Mouse (Mus musculus): ENCODE measurements at regions not wholly inside any gene's neighbourhood (a gene's known extent, or its start where the extent isn't known, plus 50 kb on each side); places are given as distances from the start of the nearest gene placed in this dataset.

DNA sequence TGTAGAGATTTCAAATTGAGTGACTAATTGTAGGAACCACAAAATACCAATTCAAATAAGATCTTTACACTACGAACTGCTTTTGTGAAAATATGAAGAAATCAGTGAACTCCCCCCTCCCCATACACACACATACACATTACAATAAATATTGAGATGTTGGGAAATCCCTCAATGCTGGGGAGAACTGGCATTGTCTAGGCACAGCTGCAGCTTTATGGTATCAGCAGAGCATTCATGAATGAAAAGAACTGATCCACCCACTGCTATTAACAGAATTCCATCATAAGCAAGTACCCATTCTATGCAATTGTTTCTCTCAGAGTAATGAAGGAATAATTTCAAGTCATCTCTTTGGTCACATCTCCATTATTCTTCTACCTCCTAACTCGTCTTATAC lies 79.1 kb upstream of the Pard3b start:
- no peak for DNase-seq (ENCODE audit: extremely low read depth, low read depth, low spot score)

- no peak for DNase-seq (ENCODE audit: extremely low read depth, low read depth, low spot score)
These were observed 76.5 kb upstream of the Pard3b start for GRCm38 (mm10) chr1:61562091-61562490.

- no peak for DNase-seq (ENCODE audit: extremely low read depth, low read depth, low spot score)
These were observed 73.2 kb upstream of the Pard3b start for GRCm38 (mm10) chr1:61565471-61565870.

DNA sequence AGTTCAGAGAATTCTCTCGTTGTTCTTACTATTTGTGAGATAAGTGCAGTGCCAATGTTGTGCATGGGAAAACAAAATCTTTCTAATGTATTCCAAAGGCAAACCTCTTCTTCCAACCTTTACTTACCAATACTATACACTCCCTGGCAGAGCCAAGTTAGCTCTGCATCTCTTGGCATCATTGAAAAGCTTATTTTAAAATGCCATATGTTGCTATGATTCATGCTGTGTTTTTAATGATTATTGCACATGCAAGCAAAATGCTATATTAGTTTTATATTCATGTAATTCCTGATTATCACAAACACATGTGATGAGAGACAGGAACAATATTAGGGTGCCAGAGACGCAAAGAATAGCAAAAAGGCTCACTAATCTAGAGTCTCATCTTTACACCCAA lies 64.3 kb upstream of the Pard3b start:
- DNase-seq (ENCODE audit: extremely low read depth, low read depth, low spot score) = no peak

DNA sequence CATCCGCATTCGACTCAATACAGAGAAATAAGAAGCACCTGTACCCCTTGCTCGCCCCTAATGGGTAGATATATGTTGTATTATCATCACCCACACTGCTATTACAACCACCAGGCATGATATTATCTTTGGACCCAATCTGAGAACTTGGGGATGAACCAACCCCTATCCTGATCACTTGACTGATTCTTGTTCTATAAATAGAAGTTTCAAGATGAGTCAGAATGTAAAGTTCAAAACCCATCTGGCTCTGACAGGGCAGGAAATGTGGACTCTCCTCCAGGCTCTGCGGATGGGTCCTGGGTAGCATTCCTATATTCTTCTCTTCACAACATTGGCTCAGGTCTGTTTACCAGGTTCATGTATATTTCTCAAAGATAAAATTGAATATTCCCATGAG lies 61.9 kb upstream of the Pard3b start:
- DNase-seq (ENCODE audit: extremely low read depth, low read depth, low spot score) = no peak

DNA sequence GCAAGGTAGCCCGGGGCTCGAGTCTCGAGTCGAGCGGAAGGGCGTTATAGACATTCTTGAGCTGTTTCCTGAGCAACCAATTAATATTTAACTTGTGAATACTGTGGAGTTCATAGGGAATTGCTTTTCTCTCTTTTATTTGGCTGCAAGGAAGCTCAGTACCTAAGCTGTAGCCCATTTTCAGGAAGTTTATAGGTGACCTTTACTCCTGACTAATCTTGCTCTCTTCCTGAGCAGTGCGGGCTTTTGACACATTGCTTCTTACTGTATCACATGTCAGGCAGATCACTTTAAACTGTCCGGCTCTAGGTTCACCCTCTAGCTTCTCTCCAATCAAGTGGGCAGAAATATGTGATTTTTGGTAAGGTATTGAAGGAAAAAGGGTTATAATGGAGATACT lies 51.4 kb upstream of the Pard3b start:
- no peak for DNase-seq (ENCODE audit: extremely low read depth, low read depth, low spot score)

All from fat pad, adult 2 months (tissue).